Mouse (Mus musculus) kidney, postnatal 10 days (tissue): ENCODE measurements around the gene Tbx22.

ENCODE experiments used
- DNase-seq: peaks from one replicate; pipeline ENCODE4 v3.0.0; 2021; ENCODE audit warnings: mixed read lengths

Tbx22 gene

GRCm38 (mm10) chrX:107667664-107668063 lies at the start of gene Tbx22:
TSS of gene Tbx22 (plus strand) at chrX:107667964.
- no peak for DNase-seq

- no peak for DNase-seq
Observed at GRCm38 (mm10) chrX:107668677-107669076, 913 bp downstream of the Tbx22 start.

GRCm38 (mm10) chrX:107679203-107679602 lies 11.4 kb downstream of the Tbx22 start:
- peak; percentile 3 for DNase-seq

- no peak for DNase-seq
Observed at GRCm38 (mm10) chrX:107708584-107708983, 40.8 kb downstream of the Tbx22 start.

- no peak for DNase-seq
Observed at GRCm38 (mm10) chrX:107723541-107723940, 55.8 kb downstream of the Tbx22 start.
